Mouse (Mus musculus) heart, postnatal 0 days (tissue): ENCODE data around the gene Mlkl.

Experiments
- CTCF ChIP-seq: IDR thresholded peaks from 2 replicates; pipeline ENCODE4 v1.5.1; 2016; ENCODE audit warnings: antibody characterized with exemption, control low read depth, low read depth
- EP300 ChIP-seq: IDR thresholded peaks from 2 replicates; pipeline ENCODE4 v1.6.1; 2016; ENCODE audit warnings: antibody characterized with exemption, low read depth

DNA sequence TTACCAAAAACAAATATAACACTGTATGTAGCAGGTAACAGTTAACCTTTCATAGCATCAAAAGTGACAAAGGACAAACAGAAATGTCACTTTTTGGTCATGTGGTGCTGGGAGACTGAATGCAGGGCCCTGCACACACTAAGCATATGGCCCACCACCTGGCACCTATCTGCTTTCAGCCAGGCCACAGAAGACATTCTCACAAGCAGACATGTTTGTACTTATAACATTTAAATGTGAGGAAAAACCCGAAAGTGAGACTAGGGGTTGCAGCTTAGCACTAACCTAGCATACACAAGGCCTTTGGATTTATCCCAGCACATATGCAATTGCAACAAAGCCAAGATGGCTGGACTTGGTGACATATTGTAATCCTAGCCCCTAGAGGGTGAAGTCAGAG lies 40.0 kb downstream of the Mlkl start:
- no peak for TF ChIP-seq CTCF
- TF ChIP-seq EP300, result no peak
